Comparison of ENCODE assay signal across 13 mouse cellular contexts in the genomic region with DNA sequence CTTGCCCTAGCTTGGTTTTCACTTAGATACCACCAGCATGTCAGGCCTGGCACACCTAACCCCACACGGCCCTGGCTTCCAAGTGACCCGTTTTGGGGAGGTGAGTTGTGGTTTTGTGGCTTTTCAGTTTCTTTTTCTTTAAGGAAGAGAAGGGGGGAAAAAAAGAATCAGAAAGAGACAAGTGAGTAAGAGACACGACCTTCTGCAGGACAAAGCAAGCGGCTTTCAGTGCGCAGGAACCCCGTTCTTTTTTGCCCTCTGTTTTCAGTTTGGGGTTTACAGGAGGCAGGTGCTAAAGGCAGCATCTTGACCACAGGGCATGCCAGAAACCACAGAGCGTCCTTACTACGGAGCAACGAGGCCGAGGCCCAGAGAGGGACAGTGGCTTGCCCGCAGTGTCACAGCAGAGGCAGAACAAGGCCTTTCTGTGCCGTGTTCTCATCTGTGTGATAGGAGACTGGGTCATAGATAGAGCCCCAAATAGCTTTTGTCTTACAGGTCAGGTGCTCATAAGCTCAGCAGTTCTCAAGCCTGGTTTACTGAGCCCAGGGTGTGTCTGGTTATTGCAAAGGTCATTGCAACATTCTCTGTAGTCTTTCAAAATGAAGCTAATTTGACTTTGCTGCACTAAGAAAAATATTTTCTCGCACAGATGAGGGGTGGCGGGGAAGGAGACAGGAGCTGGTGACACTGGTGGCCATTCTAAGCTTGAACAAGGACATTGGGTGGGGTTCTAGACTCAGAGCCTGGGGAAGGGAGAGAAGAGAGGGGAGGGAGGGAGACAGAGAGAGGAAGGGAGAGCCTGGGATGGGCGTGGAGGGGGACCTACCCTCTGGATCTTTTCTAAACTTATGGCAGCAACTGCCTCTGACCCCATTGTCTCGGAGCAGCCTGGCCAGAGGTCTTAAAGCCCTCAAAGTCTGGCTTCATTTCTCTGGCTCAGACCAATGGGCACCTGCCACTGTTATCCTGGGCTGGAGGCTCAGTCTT. TPM values are rescaled to one million over a fixed set of nuclear protein-coding genes. Genes with fewer than 3 reads are reported as not detected.
A peak's percentile ranks its signal among the peaks of the same experiment; 100 is the strongest.
DNase-seq lines count a peak whose midpoint lies in the region; ATAC-seq and TF ChIP-seq lines count a peak whose summit lies in the region.
"Had no signal": no experiment of that assay in that cellular context is flagged by ENCODE, and none has a peak within 500 bp of the region (broad histone marks: within the 10 kb centered on the region; RNA-seq: fewer than 3 reads in every experiment).

No protein-coding gene starts in this region.

- peak overlapping the region; percentile 68 for H3K27ac ChIP-seq in gastrocnemius, adult 2 months
- H3K27ac ChIP-seq in lung, embryonic 14.5 days (ENCODE audit: low read depth) = no peak overlapping the region
- peak overlapping the region; percentile 86 for H3K27ac ChIP-seq in intestine, embryonic 16.5 days (ENCODE audit: low read length)
- peak overlapping the region; percentile 70 for H3K27ac ChIP-seq in stomach, embryonic 15.5 days

- TF ChIP-seq CTCF in gastrocnemius, adult 2 months (IDR thresholded peaks at IDR 0.05) = no peak
- TF ChIP-seq CTCF in lung, embryonic 14.5 days (IDR thresholded peaks at IDR 0.05; ENCODE audit: low read depth) = no peak

- WGBS in lung, embryonic 14.5 days = 70% methylated on average over 16 of the region's 16 CpGs
- WGBS in intestine, embryonic 16.5 days = 57% methylated on average over 16 of the region's 16 CpGs
- WGBS in stomach, embryonic 15.5 days = 61% methylated on average over 16 of the region's 16 CpGs

- H3K9me3 ChIP-seq in lung, embryonic 14.5 days (ENCODE audit: low read depth, low read length) = no peaks in the 10 kb centered on the region
- no peaks in the 10 kb centered on the region for H3K9me3 ChIP-seq in intestine, embryonic 16.5 days (ENCODE audit: control insufficient read depth, low read length)
- H3K9me3 ChIP-seq in stomach, embryonic 15.5 days = no peaks in the 10 kb centered on the region

- intact Hi-C loops in gastrocnemius, adult 2 months (cut with DNase I) = no loop called here

- H3K27me3 ChIP-seq in lung, embryonic 14.5 days (ENCODE audit: insufficient read depth, low read length) = no peaks in the 10 kb centered on the region
- no peaks in the 10 kb centered on the region for H3K27me3 ChIP-seq in intestine, embryonic 16.5 days (replicated peaks; ENCODE audit: control insufficient read depth, insufficient read depth, low read length)
- H3K27me3 ChIP-seq in stomach, embryonic 15.5 days (replicated peaks) = no peaks in the 10 kb centered on the region

- DNase-seq in gastrocnemius, adult 2 months = no peak
- DNase-seq in gastrocnemius, postnatal 10 days = no peak
- DNase-seq in lung, embryonic 14.5 days = no peak
- DNase-seq in lung, postnatal 10 days = no peak
- DNase-seq in spleen, postnatal 4 days (ENCODE audit: low spot score in 2 of 2) = no peak
- no peak for DNase-seq in right cerebral cortex, postnatal 25 days
- DNase-seq: gastrocnemius, postnatal 25 days had no signal

- H3K4me1 ChIP-seq in lung, embryonic 14.5 days (ENCODE audit: insufficient read depth) = peaks cover 11% of the 10 kb centered on the region
- H3K4me1 ChIP-seq in intestine, embryonic 16.5 days (ENCODE audit: control insufficient read depth, insufficient read depth, low read length) = peaks cover 45% of the 10 kb centered on the region
- H3K4me1 ChIP-seq in stomach, embryonic 15.5 days = peaks cover 34% of the 10 kb centered on the region

- no peak for ATAC-seq in lung, embryonic 14.5 days (ENCODE audit: insufficient read depth)
- ATAC-seq in intestine, embryonic 16.5 days = peak; percentile 43
- ATAC-seq in stomach, embryonic 15.5 days (ENCODE audit: insufficient read depth, low FRiP score, low read depth) = no peak
- ATAC-seq: activated CD4-positive, CD25-positive, alpha-beta regulatory T cell, adult 4 months had no signal

- H3K9ac ChIP-seq in lung, embryonic 14.5 days = no peak overlapping the region
- peak overlapping the region; percentile 53 for H3K9ac ChIP-seq in intestine, embryonic 16.5 days (ENCODE audit: low read depth, low read length)
- no peak overlapping the region for H3K9ac ChIP-seq in stomach, embryonic 15.5 days

- H3K36me3 ChIP-seq in lung, embryonic 14.5 days (ENCODE audit: insufficient read depth) = no peaks in the 10 kb centered on the region
- no peaks in the 10 kb centered on the region for H3K36me3 ChIP-seq in intestine, embryonic 16.5 days (ENCODE audit: control insufficient read depth, insufficient read depth, low read length)
- no peaks in the 10 kb centered on the region for H3K36me3 ChIP-seq in stomach, embryonic 15.5 days

- no peak overlapping the region for H3K4me3 ChIP-seq in gastrocnemius, adult 2 months
- no peak overlapping the region for H3K4me3 ChIP-seq in lung, embryonic 14.5 days (ENCODE audit: low read depth, low read length)
- no peak overlapping the region for H3K4me3 ChIP-seq in intestine, embryonic 16.5 days (ENCODE audit: low read length)
- no peak overlapping the region for H3K4me3 ChIP-seq in stomach, embryonic 15.5 days (replicated peaks)

- H3K4me2 ChIP-seq in lung, embryonic 14.5 days = peak overlapping the region; percentile 3; the same call in 1 of the 2 replicates
- peak overlapping the region; percentile 28; the same call in 1 of the 2 replicates for H3K4me2 ChIP-seq in intestine, embryonic 16.5 days (ENCODE audit: low read depth, low read length)
- peak overlapping the region; percentile 33; the same call in 1 of the 2 replicates for H3K4me2 ChIP-seq in stomach, embryonic 15.5 days

RNA-seq across cellular contexts. Expression of gene Mxi1, which starts 8.1 kb away (rescaled TPM):
- 10 to 100 TPM; 38.1 to 53.6 TPM for total RNA-seq in gastrocnemius, adult 2 months (2021)
- 10 to 100 TPM; 27.7 to 31.0 TPM for total RNA-seq in gastrocnemius, postnatal 10 days (2021)
- 36.7 and 38.3 TPM in 2 replicates for polyA plus RNA-seq in lung, embryonic 14.5 days (2014; fragmentation: Nextera tagmentation; extraction: Ambion mirVana)
- 10.3 and 12.9 TPM in 2 replicates for polyA plus RNA-seq in intestine, embryonic 16.5 days (2015; fragmentation: Nextera tagmentation; extraction: Ambion mirVana)
- 36.1 and 37.8 TPM in 2 replicates for polyA plus RNA-seq in stomach, embryonic 15.5 days (2015; fragmentation: Nextera tagmentation; extraction: Ambion mirVana)

RNA-seq across cellular contexts. Expression of gene Gm10197, which starts 53.1 kb away (rescaled TPM):
- total RNA-seq in gastrocnemius, adult 2 months (2021) = not detected
- total RNA-seq in gastrocnemius, postnatal 10 days (2021) = not detected
- polyA plus RNA-seq in lung, embryonic 14.5 days (2014; fragmentation: Nextera tagmentation; extraction: Ambion mirVana) = 4.8 and 5.8 TPM in 2 replicates
- not detected in 2 replicates for polyA plus RNA-seq in intestine, embryonic 16.5 days (2015; fragmentation: Nextera tagmentation; extraction: Ambion mirVana)
- polyA plus RNA-seq in stomach, embryonic 15.5 days (2015; fragmentation: Nextera tagmentation; extraction: Ambion mirVana) = 2.5 TPM in 1 of 2 replicates, not detected in the other
- total RNA-seq: gastrocnemius, postnatal 25 days; layer of hippocampus, adult 18-20 months; liver, adult 2 months had no signal
- polyA plus RNA-seq: activated CD4-positive, CD25-positive, alpha-beta regulatory T cell, adult 4 months; liver, adult 2 months; neural tube, embryonic 11.5 days had no signal
